Mouse (Mus musculus) cortical plate, adult 2 months (tissue): ENCODE measurements around the gene Aaas. TPM values are rescaled to one million over a fixed set of nuclear protein-coding genes. Genes with fewer than 3 reads are reported as not detected.

ENCODE experiments used
- H3K27ac ChIP-seq: fragments of 200-500 bp; 2 replicates; pipeline ENCODE4 v1.5.1; 2012; ENCODE audit warnings: low read length, control low read depth, inconsistent platforms; ENCODE audit not compliant: insufficient read depth
- H3K4me1 ChIP-seq: fragments of 200-500 bp; 2 replicates; pipeline ENCODE4 v1.6.1; 2011; ENCODE audit warnings: low read length; ENCODE audit not compliant: control insufficient read depth, insufficient read depth
- H3K4me3 ChIP-seq: fragments of 200-500 bp; 2 replicates; pipeline ENCODE4 v1.5.1; 2011; ENCODE audit warnings: mild to moderate bottlenecking, low read length, control low read depth; ENCODE audit not compliant: insufficient read depth
- CTCF ChIP-seq: fragments of 200-500 bp; IDR thresholded peaks from 2 replicates; pipeline ENCODE4 v1.5.1; 2011; ENCODE audit warnings: mild to moderate bottlenecking, control low read depth, low read length; ENCODE audit not compliant: insufficient read depth; ENCODE audit errors: extremely low read depth
- POLR2A ChIP-seq: fragments of 200-500 bp; IDR thresholded peaks from 2 replicates; pipeline ENCODE4 v1.6.1; 2011; ENCODE audit warnings: mild to moderate bottlenecking, low read length, control low read depth; ENCODE audit not compliant: insufficient read depth; ENCODE audit errors: extremely low read depth
- polyA plus RNA-seq: library from polyadenylated mRNA; depleted of rRNA; stranded (reverse); fragments of >200 nt; gene quantifications from 2 replicates; pipeline ENCODE4 v1.2.3, GENCODE M21; 2012; rRNA removed

Aaas gene
- polyA plus RNA-seq, 1 experiment: 20.2 TPM

DNA sequence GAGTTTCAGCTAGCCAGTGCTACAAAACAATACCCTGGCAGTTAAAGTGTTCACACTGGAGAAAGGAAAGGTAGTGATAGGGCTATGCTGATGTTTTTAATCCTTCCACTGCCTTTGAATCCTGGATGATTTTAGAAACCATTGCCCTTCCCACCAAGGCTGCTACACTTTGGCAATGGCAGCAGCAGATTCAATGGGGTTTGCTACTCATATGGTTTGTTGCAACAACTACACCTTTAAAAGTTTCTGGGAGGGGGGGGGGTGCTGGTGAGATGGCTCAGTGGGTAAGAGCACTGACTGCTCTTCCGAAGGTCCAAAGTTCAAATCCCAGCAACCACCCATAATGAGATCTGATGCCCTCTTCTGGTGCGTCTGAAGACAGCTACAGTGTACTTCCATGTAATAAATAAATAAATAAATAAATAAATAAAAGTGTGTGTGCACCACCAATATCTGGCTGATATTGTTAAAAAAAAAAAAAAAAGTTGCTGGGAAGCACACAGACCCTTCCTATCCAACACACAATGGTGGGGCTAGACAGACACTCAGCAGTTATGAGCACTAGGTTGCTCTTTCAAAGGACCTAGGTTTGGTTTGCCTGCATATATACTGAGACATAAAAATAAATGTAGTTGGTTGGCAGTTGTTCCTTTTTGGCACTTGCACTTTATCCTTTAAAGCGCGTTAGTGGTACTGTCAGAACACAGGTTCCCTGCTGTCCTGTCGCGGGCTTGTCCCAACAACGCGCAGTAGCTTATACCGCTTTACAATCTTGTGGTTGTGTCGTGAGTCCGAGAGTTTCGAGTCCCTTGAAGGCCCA is 25.7 kb downstream of the Aaas start:
- no peaks in the 10 kb centered on the region; the same call in 1 of the 2 replicates for H3K4me1 ChIP-seq
- no peak overlapping the region; the same call in 1 of the 2 replicates for H3K4me3 ChIP-seq
- no peak overlapping the region for H3K27ac ChIP-seq
- TF ChIP-seq CTCF (no peak), POLR2A (no peak)

DNA sequence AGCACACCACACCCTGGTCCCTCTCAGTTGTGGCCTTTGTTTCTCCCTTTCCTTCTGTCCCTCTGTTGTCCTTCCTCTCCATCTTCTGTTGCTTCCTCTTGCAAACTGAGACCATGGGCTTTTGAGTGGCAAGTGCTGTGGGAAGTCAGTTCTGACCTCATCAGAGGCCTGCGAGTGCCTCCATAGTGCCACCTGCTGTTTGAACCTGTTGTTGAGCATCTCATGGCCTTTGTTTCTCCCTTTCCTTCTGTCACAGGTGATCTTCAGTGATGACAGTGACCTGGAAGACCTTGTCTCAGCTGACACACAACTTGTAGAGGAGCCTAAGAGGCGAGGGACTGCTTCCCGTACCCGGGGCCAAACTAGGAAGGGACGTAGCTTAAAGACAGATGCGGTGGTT is 34.3 kb downstream of the Aaas start:
- peak; percentile 75 for TF ChIP-seq CTCF
- TF ChIP-seq POLR2A: no peak
- Histone ChIP-seq H3K4me1 (no peaks in the 10 kb centered on the region), H3K27ac (no peak overlapping the region)

DNA sequence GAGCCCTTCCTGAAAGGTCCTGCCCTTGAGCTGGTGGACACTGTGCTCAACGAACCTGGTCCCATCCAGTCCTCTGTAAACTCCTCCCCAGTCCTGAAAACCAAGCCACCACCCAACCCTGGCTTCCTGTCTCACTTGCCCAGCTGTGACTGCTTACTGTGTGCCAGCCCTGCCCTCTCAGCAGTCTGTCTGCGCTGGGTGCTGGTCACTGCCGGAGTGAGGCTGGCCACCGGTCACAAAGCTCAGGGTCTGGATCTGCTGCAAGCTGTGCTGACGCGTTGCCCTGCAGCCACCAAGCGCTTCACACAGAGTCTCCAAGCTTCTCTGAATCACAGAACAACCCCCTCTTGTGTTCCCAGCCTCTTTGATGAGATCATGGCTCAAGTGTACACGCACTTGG is 35.3 kb downstream of the Aaas start:
- Histone ChIP-seq H3K27ac (no peak overlapping the region), H3K4me1 (no peaks in the 10 kb centered on the region), H3K4me3 (no peak overlapping the region)
- TF ChIP-seq POLR2A (no peak), CTCF (no peak)

More for the DNA sequence above, 34.3 kb downstream of the Aaas start:
- no peak overlapping the region for H3K4me3 ChIP-seq

DNA sequence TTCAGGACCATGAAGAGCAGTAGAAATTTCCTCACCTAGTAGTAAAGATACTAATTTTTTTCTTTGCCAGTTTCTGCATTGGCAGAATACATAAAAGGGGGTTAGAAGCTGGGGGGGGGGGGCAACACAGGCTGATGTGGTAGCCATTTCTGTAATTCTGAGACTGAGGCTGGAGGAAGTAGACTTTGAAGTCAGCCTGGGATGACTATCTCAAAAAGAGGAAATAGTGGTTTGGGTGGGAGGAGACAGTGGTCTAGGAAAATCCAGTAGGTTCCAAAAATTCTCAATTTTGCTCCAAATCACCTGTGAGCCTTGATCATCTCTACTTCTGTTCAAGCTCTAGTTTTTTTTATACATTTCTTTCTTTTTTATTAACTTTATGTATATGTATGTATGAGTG is 39.1 kb downstream of the Aaas start:
- no peaks in the 10 kb centered on the region for H3K4me1 ChIP-seq
- TF ChIP-seq POLR2A: no peak
- TF ChIP-seq CTCF: no peak
- H3K27ac ChIP-seq: no peak overlapping the region
- H3K4me3 ChIP-seq: no peak overlapping the region

DNA sequence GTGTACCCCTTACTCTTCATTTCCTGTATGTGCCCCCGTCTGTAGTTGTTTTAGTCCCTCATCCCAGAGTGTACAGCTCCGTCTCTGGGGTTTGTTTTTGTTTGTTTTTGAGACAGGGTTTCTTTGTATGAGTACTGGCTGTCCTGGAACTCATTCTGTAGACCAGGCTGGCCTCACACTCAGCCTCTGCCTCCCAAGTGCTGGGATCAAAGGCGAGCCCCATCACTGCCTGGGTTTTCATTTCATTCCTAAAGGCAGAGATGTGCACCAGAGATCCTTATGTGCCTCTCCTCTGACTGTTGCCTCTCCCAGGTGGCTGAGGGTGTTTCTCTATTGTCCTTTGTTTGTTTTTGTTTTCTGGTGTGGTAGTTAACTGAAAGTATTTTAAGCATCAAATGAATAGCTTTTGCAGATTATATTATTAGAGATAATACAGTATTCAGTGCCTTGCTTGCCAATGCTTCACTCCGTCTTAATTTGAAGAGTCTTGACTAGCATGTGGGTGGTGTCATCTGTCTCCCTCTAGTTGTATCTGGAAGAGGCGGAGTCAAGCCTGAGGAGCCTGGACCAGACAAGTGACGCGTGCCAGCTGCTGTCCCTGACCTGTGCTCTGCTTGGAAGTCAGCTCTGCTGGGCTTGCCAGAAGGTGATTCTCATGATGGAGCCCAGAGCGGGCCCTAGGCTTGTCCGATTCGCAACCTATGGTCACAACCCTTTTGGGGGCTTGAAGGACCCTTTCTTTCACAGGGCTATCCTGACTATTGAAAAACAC is 40.3 kb downstream of the Aaas start:
- TF ChIP-seq CTCF (no peak), POLR2A (no peak)
- Histone ChIP-seq H3K4me1 (no peaks in the 10 kb centered on the region), H3K27ac (no peak overlapping the region), H3K4me3 (no peak overlapping the region)

DNA sequence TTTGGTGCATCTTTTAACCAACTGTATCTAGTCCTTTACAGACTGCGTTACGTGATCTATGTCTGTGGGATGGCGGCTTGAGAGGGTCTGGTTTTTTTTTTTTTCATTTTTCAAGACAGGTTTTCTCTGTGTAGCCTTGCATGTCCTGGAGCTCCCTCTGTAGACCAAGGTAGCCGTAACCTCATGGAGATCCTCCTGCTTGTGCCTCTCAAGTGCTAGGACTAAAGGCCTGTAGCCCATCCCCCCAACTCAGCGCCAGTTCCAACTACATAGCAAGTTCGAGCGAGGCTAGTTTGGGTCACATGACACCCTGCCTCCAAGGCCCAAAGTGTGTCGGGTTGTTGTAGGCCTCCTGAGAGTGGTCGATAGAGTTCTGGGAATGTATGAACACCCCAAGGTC is 41.9 kb downstream of the Aaas start:
- Histone ChIP-seq H3K4me3 (no peak overlapping the region), H3K4me1 (no peaks in the 10 kb centered on the region), H3K27ac (no peak overlapping the region)
- TF ChIP-seq CTCF: no peak
- TF ChIP-seq POLR2A: no peak

DNA sequence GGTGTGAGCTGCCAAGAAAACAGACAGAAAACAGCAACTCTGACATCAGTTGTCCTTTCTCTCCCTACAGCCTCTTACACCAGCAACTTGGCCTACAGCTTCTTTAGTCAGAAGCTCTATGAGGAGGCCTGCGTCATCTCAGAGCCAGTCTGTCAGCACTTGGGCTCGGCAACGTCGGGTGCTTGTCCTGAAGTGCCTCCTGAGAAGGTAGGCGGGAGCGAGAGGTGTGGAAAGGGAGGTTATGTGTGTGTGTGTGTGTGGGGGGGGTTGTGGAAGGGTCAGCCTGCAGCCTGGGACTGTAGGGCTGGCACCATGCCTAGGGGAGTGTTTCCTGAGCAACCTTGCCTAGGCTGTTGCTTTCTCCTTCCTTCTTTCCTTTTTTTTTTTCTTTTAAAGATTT is 48.0 kb downstream of the Aaas start:
- TF ChIP-seq POLR2A (no peak), CTCF (no peak)
- H3K27ac ChIP-seq: no peak overlapping the region

DNA sequence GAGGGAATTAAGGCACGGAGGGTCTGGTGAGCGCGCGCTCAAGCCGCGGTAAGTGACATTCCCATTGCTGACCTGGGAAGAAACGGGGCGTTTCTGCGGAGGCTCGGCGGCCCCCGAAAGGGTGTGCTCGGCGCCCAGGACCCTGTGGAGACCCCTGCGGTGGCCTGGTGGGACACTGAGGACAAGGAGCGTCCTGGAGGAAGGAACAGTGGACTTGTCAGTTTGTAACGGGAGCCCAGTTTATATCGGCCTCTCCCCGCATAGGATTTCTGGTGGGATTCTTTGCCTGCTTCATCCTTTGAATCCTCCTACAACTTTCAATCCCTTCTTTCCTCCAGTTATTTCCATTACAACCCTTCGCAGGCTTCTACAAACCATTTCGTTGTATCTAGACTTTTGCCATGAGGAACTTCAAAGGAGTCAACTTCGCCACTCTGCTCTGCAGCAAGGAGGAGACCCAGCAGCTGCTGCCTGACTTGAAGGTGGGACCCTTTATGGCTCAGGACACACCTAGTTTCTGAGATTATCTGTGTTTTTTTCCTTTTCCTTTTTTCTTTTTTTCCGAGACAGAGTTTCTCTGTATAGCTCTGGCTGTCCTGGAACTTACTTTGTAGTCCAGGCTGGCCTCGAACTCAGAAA is 54.1 kb downstream of the Aaas start:
- Histone ChIP-seq H3K27ac (no peak overlapping the region), H3K4me1 (no peaks in the 10 kb centered on the region; the same call in 1 of the 2 replicates), H3K4me3 (peak overlapping the region; percentile 36)
- TF ChIP-seq CTCF (no peak), POLR2A (no peak)

More for the DNA sequence above, 48.0 kb downstream of the Aaas start:
- no peaks in the 10 kb centered on the region for H3K4me1 ChIP-seq
- H3K4me3 ChIP-seq: no peak overlapping the region

DNA sequence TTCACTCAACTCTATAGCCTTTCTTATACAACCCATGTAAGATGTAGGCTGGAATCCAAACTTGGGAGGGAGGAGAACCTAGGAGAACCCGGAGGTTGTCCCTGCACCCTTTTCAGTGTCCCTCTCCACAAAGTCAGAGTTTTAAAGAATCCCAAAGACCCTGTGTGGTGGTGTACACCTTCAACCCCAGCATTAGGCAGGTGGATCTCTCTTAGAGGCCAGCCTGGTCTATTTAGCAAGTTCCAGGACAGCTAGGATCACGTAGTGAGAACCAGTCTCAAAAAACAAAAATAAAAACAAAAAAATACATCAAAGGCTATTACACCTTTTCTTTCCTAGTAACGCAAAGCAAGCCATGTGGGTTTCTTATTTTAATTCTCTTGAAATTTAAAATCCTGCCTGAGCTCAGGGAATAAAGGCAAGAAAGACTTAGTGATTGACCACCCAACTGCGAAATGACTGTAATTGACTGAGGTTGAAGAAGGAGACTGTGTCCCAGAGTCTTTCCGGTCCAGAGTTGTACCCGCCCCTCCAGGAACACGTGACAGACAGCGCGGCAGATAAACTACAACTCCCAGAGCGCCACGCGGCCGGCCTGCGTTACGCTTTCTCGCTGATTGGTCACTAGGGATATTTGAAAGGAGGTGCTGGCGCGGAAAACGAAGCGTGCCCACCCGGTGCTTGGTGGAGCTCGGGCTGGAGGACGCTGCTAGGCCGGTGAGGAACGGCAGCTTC is 54.8 kb downstream of the Aaas start, which contains the start of gene Espl1:
TSS of gene Espl1 (plus strand) at position 634 of the 735 bp plus-strand sequence.
- Histone ChIP-seq H3K4me3 (peak within 1 kb of the TSS; percentile 36), H3K27ac (no peak within 1 kb of the TSS), H3K4me1 (no peaks in the 10 kb centered on the region; the same call in 1 of the 2 replicates)
- peak; percentile 84 for TF ChIP-seq POLR2A
- no peak for TF ChIP-seq CTCF

Other genes starting within 250 kb of the Aaas start
- gene Spryd3, start 214.5 kb downstream of the Aaas start, polyA plus RNA-seq: 152 and 156 TPM in 2 replicates
- 69.5 and 71.7 TPM in 2 replicates for gene Igfbp6, start 206.4 kb downstream of the Aaas start, polyA plus RNA-seq
- gene Soat2, start 200.2 kb downstream of the Aaas start, polyA plus RNA-seq: 0.17 and 0.28 TPM in 2 replicates
- gene Zfp740, start 147.5 kb downstream of the Aaas start, polyA plus RNA-seq: 51.3 and 57.6 TPM in 2 replicates
- 34.6 and 39.7 TPM in 2 replicates for gene Csad, start 146.0 kb downstream of the Aaas start, polyA plus RNA-seq
- 0.86 and 1.5 TPM in 2 replicates for gene Itgb7, start 118.8 kb downstream of the Aaas start, polyA plus RNA-seq
- 11.3 and 12.3 TPM in 2 replicates for gene Rarg, start 93.3 kb downstream of the Aaas start, polyA plus RNA-seq
- gene Gm9918, start 80.2 kb downstream of the Aaas start, polyA plus RNA-seq: 0.04 and 0.15 TPM in 2 replicates
- 54.0 and 55.5 TPM in 2 replicates for gene Mfsd5, start 71.3 kb downstream of the Aaas start, polyA plus RNA-seq
- gene Espl1, start 54.5 kb downstream of the Aaas start, polyA plus RNA-seq: 0.52 and 1.6 TPM in 2 replicates
- gene Pfdn5, start 24.7 kb downstream of the Aaas start, polyA plus RNA-seq: 466 and 495 TPM in 2 replicates
- 87.0 and 92.7 TPM in 2 replicates for gene Myg1, start 19.1 kb downstream of the Aaas start, polyA plus RNA-seq
- 1.6 and 2.3 TPM in 2 replicates for gene Sp7, start 16.4 kb upstream of the Aaas start, polyA plus RNA-seq
- 10.3 and 10.5 TPM in 2 replicates for gene Sp1, start 55.4 kb upstream of the Aaas start, polyA plus RNA-seq
- gene Amhr2, start 94.6 kb upstream of the Aaas start, polyA plus RNA-seq: 1.2 and 1.4 TPM in 2 replicates
- 85.6 and 90.3 TPM in 2 replicates for gene Prr13, start 108.3 kb upstream of the Aaas start, polyA plus RNA-seq
- 415 and 432 TPM in 2 replicates for gene Pcbp2, start 119.8 kb upstream of the Aaas start, polyA plus RNA-seq
- gene Gm10337, start 153.0 kb upstream of the Aaas start, polyA plus RNA-seq: not detected in 2 replicates
- gene Map3k12, start 166.3 kb upstream of the Aaas start, polyA plus RNA-seq: 98.9 and 105 TPM in 2 replicates
- 62.7 and 74.0 TPM in 2 replicates for gene Tarbp2, start 167.4 kb upstream of the Aaas start, polyA plus RNA-seq
- 5.8 and 6.1 TPM in 2 replicates for gene Npff, start 174.2 kb upstream of the Aaas start, polyA plus RNA-seq